Mouse (Mus musculus): ENCODE results near the gene Kcnd3.
"Not testable (repeated sequence)": the region's sequence is repeated elsewhere in the genome, so short reads cannot be mapped to it uniquely, and the experiment has no call there.

Gene Kcnd3

GRCm38 (mm10) chr3:105669776-105670175 is 217.6 kb downstream of the Kcnd3 start:
- in situ Hi-C loops (cut with MboI; ENCODE audit: low pct_unique_long_range_greater_than_20kb in 1 of 2, low sequenced_read_pairs in 2 of 2, unreplicated experiment in 1 of 2): no loop called here

- in situ Hi-C loops (cut with MboI; ENCODE audit: low pct_unique_long_range_greater_than_20kb in 1 of 2, low sequenced_read_pairs in 2 of 2, unreplicated experiment in 1 of 2): no loop called here
Observed at GRCm38 (mm10) chr3:105670801-105671200, 218.7 kb downstream of the Kcnd3 start.

- in situ Hi-C loops (cut with MboI; ENCODE audit: low pct_unique_long_range_greater_than_20kb in 1 of 2, low sequenced_read_pairs in 2 of 2, unreplicated experiment in 1 of 2): no loop called here
Observed at GRCm38 (mm10) chr3:105674595-105675218, 222.6 kb downstream of the Kcnd3 start.

DNA sequence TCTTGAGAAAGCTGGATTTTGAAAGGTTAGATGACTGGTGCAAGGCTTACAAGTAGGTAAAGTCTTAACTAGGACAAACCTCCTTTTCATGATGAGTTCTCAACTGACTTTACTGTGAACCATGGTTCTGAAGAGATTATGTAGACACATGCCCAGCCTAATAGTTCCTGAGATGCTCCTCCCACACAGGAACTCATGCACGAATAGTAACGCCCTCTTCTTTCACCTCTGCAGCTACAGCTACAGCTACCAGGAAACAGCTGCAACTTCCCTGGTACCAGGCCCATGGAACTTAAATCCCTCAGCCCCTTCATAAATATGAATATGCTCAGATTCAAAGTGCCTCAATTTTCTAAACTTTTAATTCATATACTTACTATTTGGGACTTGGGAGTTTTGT is 223.8 kb downstream of the Kcnd3 start:
- in situ Hi-C loops (cut with MboI; ENCODE audit: low pct_unique_long_range_greater_than_20kb in 1 of 2, low sequenced_read_pairs in 2 of 2, unreplicated experiment in 1 of 2): no loop called here

DNA sequence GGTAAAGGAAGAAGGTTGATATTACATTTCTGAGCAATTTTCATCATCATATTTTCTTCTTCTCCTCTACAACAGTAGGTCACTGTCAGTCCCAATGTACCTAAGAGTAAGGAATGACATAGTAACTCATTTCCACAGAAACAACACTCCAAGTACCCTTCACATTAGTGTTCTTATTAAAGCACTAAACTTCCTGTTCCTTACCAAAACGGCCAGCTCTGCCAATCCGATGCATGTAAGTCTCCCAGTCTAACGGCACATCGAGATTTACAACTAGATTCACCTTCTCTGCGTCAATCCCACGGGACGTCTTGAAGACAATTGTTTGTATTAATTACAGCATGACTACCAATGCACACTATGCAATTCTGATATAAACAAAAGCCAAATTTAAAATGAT is 228.2 kb downstream of the Kcnd3 start:
- in situ Hi-C loops (cut with MboI; ENCODE audit: low pct_unique_long_range_greater_than_20kb in 1 of 2, low sequenced_read_pairs in 2 of 2, unreplicated experiment in 1 of 2): loop anchor here in 1 of 2 experiments (10.0 kb wide), 1 partner anchor 214 kb away; no protein-coding TSS in a partner anchor

DNA sequence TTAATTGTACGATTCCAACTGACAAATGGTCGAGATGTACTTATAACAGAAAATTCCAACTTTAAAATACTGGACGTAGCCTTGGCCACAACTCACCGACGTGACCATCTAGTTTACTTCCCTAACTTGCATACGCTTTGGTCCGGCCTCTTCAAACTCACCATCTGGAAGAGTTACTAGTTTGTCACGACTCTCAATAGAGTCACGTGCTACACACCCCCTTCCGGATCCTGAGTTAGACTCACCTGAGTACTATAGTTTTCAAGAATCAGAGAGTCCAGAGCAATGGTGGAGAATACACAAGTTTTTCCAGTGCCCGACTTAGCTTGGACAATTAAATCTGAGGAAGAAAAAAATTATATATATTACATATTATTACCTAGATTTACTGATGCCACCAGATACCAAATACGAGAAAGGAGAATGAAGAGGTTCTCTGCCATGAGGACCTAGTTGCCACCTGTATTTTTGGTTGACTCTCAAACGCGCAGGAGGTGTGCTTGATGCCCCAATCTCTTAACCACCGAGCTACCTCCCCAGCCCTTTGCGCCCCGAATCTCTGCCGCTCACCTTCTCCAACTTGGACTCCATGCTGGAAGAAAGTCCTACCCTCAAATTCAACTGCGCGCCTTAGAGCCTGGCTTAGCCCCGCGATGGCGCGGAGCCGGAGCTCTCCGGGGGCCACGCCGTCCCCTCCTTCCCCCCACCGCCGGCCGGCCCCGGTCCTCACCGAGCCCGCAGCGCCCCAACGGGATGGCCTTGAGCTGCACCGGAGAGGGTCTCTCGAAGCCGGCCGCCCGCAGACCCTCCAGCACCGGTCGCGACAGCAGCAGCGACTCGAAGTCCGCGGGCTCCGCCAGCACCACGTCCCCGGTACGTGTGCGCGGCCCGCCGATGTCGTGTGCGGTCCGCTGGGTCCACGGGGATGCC is 234.5 kb downstream of the Kcnd3 start:
- in situ Hi-C loops (cut with MboI; ENCODE audit: low pct_unique_long_range_greater_than_20kb in 1 of 2, low sequenced_read_pairs in 2 of 2, unreplicated experiment in 1 of 2): loop anchor here in 1 of 2 experiments (10.0 kb wide), 1 partner anchor 208 kb away; no protein-coding TSS in a partner anchor

- in situ Hi-C loops (cut with MboI; ENCODE audit: low pct_unique_long_range_greater_than_20kb in 1 of 2, low sequenced_read_pairs in 2 of 2, unreplicated experiment in 1 of 2): loop anchor here in 1 of 2 experiments (10.0 kb wide), 1 partner anchor 207 kb away; no protein-coding TSS in a partner anchor
Observed at GRCm38 (mm10) chr3:105687324-105688060, 235.4 kb downstream of the Kcnd3 start, which contains the start of gene Ddx20. Gene Ddx20 (minus strand): TSS chr3:105687574.

DNA sequence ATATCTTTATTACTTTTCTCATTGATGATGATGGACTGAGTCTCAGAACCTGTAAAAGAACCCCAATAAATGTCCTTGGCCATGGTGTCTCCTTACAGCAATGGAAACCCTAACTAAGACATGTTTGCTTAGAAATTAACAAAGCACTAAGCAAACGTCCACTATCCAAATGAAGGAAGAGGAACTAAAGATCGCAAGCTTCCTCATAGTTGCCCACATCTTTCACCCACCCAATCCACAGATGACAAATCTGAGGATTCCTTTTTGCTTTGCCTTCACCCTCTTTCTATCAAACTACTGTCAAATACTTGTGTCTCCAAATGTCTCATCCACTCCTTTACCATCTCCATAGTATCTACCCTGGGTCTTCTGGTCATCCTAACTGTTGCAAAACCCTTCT is 236.4 kb downstream of the Kcnd3 start:
- in situ Hi-C loops (cut with MboI; ENCODE audit: low pct_unique_long_range_greater_than_20kb in 1 of 2, low sequenced_read_pairs in 2 of 2, unreplicated experiment in 1 of 2): loop anchor here in 1 of 2 experiments (10.0 kb wide), 1 partner anchor 206 kb away; no protein-coding TSS in a partner anchor

- in situ Hi-C loops (cut with MboI; ENCODE audit: low pct_unique_long_range_greater_than_20kb in 1 of 2, low sequenced_read_pairs in 2 of 2, unreplicated experiment in 1 of 2): loop anchor here in 1 of 2 experiments (10.0 kb wide), 1 partner anchor 201 kb away; no protein-coding TSS in a partner anchor
Observed at GRCm38 (mm10) chr3:105693327-105694080, 241.4 kb downstream of the Kcnd3 start.

DNA sequence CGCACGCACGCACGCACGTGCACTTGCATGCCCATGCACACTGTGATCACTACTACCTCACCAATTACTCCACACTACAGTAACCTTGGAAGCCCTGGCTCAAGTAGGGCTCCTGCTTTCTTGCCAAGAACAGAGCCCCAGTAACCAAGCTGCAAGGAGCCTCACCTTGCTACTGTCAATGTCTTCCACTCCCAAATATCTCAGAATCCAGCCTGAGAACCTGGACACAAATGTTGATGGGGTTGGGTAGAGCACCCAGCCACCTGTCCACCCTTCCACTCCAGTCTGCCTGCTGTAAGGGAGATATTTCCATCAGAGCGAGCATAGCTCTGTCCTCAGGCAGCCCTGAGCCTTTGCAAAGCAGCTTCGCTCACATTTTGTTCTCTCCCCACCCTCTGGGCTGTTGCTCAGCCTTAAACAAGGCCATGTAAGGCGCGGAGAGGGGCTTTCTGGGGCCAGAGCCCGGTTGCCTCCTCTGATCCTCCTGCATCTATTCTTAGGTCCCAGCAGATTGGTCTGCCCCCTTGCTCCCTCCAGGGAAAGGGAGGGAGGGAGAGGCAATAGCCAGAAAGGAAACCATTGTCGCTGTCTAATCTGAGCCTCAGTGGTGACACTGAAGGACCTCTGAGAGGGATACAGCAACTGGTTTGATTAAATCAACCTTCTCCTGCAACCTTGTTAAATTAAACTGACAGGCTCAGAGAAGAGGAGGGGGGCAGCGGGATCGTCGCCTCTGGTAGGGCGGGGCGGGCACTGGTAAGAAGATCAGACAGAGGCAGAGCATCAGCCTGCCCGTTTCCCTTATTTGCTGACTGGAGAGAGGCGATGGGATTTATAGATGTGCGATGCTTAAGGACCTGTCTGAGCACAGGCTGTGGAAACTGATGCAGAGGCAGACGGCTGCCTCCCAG is 243.6 kb downstream of the Kcnd3 start:
- in situ Hi-C loops (cut with MboI; ENCODE audit: low pct_unique_long_range_greater_than_20kb in 1 of 2, low sequenced_read_pairs in 2 of 2, unreplicated experiment in 1 of 2): loop anchor here in 1 of 2 experiments (10.0 kb wide), 1 partner anchor 199 kb away; no protein-coding TSS in a partner anchor

DNA sequence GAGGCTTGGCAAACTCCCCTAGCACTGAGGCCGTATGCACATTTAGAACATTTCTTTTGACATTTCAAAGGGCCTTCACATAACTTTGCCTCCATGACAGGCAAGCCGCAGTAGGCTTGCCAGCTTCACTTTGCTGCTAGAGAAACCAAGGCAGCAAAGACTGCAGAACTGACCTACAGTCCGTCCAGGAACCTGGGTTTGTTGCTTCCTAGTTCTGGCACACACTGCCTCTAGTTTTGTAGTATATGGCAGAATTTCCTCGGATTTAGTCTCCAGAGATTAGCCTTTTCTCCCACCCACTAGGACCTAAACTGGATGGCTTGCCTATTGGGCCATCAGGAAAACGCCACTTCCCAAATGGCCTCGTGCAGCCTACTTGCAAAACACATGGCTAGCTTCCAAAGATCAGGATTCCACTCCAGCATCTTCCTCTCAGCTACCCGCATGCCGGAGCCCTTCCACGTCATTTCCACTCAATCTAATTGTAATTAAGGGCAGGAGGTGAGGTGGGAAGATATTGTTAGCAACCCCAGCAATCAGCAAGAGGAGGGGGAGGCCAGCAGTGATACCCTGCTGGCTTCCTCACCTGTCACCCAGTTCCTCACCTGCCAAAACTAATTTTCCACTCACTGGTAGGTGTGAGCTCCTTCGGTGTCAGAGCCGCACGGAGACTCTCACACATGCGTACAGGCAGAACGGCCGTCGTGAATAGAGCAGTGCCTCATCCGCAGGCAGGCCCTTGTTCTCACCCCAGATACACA is 244.4 kb downstream of the Kcnd3 start:
- in situ Hi-C loops (cut with MboI; ENCODE audit: low pct_unique_long_range_greater_than_20kb in 1 of 2, low sequenced_read_pairs in 2 of 2, unreplicated experiment in 1 of 2): loop anchor here in 1 of 2 experiments (10.0 kb wide), 1 partner anchor 198 kb away; no protein-coding TSS in a partner anchor

DNA sequence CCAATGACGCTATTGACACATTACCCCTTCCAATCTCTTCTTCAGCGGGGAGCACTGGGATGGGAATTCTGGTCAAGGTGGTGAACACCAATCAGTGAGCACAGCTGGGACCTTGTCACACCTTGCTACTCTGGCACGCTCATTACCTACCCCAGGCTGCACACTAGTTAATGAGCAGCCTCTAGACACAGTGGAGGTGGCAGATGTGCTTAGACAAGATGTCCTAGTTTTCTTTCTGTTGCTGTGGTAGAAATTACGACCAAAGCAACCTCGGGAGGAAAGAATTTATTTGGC is 245.0 kb downstream of the Kcnd3 start:
- in situ Hi-C loops (cut with MboI; ENCODE audit: low pct_unique_long_range_greater_than_20kb in 1 of 2, low sequenced_read_pairs in 2 of 2, unreplicated experiment in 1 of 2): loop anchor here in 1 of 2 experiments (10.0 kb wide), 1 partner anchor 198 kb away; no protein-coding TSS in a partner anchor

DNA sequence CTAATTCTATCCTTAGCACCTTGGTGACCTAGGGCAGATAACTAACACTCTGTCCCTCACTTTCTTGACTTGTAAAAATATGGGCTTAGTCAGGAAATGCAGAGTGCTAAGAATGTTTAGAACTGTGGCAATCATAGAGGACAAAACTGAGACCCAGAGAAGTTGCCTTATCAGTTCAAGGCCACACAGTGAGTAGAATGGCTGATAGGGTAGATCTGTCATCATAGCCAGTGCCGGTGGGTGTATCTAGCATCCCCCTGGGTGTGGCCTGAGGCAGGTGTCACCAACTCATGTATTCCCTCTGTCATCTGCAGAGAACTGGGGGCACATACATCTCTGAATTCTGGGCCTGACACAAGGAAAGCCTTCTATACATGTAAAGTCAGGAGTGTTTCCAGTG is 246.2 kb downstream of the Kcnd3 start:
- in situ Hi-C loops (cut with MboI; ENCODE audit: low pct_unique_long_range_greater_than_20kb in 1 of 2, low sequenced_read_pairs in 2 of 2, unreplicated experiment in 1 of 2): loop anchor here in 1 of 2 experiments (10.0 kb wide), 1 partner anchor 196 kb away; no protein-coding TSS in a partner anchor

DNA sequence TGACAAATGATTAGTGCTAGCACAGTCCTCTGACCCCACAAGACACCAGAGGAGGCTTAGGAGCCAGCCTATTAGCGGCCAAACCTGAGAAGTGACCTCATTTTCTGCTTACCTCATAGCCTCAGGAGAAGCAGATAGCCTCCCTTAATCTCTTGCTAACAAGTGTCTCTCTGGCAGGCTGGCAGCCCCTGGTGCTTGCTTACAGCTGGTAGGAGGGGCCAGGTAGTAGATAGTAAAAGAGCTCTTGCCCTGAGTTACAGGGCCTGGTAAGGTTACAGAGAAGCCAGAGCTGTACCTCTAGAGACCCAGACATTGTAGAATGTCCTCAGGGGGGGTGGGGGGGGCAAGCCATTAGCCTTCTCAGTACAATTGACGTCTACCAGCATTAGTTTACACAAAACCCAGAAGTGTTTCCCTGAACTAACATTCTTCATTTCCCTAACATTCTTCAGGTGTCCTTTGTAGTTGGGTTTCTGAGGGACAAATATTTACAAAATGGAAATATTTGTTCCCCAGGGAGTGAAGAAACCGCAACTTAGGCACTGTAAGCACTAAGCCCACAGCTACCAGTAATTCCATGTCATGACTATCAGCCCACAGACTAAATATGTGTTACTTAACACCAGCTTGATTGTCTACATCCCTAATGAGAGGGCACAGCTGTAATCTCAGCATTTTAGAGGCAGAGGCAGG is 247.3 kb downstream of the Kcnd3 start:
- in situ Hi-C loops (cut with MboI; ENCODE audit: low pct_unique_long_range_greater_than_20kb in 1 of 2, low sequenced_read_pairs in 2 of 2, unreplicated experiment in 1 of 2): loop anchor here in 1 of 2 experiments (10.0 kb wide), 1 partner anchor 195 kb away; no protein-coding TSS in a partner anchor

GRCm38 (mm10) chr3:105700786-105701185 is 248.7 kb downstream of the Kcnd3 start:
- in situ Hi-C loops (cut with MboI; ENCODE audit: low pct_unique_long_range_greater_than_20kb in 1 of 2, low sequenced_read_pairs in 2 of 2, unreplicated experiment in 1 of 2): not testable (repeated sequence)

- in situ Hi-C loops (cut with MboI; ENCODE audit: low pct_unique_long_range_greater_than_20kb in 1 of 2, low sequenced_read_pairs in 2 of 2, unreplicated experiment in 1 of 2): no loop called here
Observed at GRCm38 (mm10) chr3:105701399-105701798, 249.3 kb downstream of the Kcnd3 start.
